Mouse (Mus musculus) urinary bladder, postnatal 14 days (tissue): ENCODE data around the gene Timp3.
A peak's percentile ranks its signal among the peaks of the same experiment; 100 is the strongest.

Source experiments
- DNase-seq: peaks from one replicate; pipeline ENCODE4 v3.0.0; 2021; ENCODE audit warnings: low spot score

Gene Timp3

DNA sequence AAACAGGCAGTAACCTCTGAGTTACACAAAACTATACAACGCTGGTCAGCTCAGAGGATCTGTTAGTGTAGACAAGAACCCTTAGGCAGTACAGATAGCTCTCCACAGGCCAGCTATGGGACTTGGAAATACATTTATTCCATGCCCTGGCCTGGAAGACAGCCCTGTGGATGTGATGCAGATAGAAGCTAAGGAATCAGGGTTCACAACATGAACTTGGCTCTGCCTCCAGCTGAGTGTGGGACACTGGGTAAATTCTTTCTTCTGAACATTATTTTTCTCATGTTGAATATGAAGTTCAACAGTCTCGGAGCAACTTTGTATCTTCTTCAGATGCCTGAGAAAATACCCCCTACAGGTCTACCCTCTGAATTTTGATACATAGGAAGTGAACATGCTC is 2.9 kb upstream of the Timp3 start:
- DNase-seq: no peak

DNA sequence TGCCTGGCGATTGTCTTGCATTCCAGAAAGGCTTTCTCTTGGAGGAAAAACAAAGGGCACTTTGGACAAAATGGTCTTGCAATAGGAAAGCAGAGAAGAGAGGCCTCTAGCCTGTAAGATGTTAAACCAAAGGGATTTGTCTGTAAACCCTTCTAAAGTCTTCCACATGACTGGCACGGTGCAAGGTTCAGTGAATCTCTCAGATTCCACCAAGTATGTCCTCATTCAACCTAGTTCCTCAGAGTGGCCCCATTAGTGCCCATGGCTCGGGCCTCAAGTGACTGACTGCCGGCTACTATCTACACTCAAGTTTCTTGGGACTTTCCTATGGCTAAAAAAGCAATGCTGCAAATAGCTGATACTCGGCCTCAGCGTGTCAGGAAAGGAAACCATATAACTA is 1.8 kb upstream of the Timp3 start:
- no peak for DNase-seq

DNA sequence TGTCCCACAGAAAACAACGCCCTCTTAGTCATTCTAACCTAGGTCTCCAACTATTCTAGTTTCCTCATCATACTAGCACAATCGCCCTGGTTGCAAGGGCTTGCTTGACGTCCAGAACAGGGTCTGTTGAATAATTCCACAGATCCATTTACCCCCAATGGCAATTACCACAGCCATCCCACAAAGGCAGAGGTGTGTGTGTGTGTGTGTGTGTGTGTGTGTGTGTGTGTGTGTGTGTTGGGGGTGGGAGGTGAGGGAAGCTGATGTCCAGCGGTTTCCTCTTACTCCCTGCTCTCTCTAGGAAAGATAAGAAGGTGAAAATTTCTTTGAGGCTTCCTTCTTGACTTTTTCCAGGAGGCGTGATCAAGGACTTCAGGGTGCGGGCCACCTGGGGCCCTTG is 377 bp upstream of the Timp3 start:
- DNase-seq: no peak

DNA sequence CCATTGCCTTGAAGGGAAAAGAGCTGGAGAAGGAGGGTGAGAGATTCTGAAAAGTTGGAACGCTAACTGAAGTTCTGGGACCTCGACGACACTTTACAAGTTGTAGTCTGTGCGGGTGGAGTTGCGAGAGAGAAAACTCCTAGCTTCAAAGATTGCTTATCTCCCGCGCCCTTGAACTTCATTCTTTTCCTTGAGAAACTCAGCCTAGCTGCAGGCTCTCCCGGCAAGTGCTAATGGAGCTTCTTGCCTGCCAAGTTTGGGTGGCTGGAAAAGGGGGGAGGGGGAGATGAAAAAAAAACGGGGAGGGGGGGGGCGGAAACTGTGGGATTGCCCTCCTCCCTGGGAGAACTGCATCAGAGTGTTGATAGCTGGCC is 932 bp downstream of the Timp3 start:
- DNase-seq: no peak

GRCm38 (mm10) chr10:86301593-86302317 is 1.6 kb downstream of the Timp3 start:
- no peak for DNase-seq

GRCm38 (mm10) chr10:86302318-86302648 is 2.1 kb downstream of the Timp3 start:
- DNase-seq: no peak

GRCm38 (mm10) chr10:86302761-86303494 is 2.8 kb downstream of the Timp3 start:
- DNase-seq: peak; percentile 85

DNA sequence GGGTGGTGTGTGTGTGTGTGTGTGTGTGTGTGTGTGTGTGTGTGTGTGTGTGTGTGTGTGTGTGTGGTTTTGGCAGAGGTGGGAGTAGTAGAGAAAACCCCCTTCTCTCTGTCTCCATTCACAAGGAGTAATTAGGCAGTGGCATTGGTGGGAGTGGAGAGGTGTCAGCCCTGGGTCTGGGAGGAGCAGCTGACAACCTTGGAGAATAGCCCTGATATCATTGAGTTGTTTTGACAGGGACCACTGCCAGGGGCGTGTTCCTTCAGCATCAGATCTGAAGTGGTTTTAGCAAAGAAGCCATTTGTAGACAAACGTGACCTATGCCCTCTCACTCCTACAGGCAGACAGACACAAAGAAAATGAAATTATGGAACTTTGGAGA is 3.3 kb downstream of the Timp3 start:
- no peak for DNase-seq

GRCm38 (mm10) chr10:86304583-86304982 is 4.4 kb downstream of the Timp3 start:
- DNase-seq: no peak

DNA sequence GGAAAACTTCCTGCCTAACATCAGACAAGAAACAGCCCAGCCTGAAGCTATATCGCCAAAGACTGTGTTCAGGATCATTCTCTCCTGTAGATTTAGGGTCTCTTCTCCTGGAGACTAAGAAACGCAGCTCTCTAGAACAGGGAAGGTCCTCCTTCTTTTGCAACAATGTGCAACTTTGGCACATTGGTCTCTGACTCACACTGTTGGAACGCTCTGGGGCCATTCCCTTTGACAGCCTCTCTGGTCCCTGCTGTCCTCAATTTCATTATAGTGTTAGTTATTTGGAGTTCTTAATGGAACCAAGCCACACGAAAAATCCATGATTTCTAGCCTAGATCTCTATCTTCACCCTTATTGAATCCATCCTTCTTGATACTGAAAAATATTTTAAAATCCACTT is 7.1 kb downstream of the Timp3 start:
- DNase-seq: peak; percentile 32

DNA sequence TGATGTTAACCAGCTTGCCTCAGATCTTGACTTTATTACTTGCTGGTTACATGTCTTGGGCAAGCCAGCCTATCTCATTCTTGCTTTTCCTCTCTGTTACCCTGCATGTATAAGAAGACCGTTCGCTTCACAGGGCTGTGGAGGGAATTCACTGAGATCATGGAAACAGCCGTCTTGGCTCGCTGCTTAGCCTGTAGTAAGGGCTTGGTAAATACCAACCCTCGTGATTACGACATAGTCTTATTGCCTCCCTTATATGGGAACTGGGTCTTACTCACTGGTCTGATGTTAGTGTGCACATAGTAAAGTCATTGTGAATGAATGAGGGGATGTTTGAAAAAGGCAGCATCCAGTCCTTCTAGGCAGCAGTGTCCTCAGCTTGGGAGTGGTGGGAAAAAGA is 10.4 kb downstream of the Timp3 start:
- DNase-seq: peak; percentile 62

DNA sequence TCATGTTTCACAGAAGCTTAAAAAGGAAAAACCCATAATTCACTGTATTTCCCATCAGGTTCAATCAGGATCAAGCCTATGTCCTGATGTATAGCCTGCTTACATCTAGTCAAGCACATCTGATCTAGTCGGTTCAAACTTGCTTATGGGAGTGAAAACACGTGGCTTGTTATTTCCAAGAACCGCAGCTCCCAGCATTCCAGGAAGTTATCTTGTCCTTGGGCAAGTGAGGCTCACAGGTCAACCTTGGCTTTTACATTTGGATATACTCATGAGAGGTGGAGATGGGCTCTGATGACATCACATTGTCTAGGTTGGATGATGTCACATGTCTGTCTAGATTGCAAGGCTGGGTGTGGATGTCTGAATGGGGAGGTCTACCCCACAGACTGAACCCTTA is 12.8 kb downstream of the Timp3 start:
- DNase-seq: no peak

DNA sequence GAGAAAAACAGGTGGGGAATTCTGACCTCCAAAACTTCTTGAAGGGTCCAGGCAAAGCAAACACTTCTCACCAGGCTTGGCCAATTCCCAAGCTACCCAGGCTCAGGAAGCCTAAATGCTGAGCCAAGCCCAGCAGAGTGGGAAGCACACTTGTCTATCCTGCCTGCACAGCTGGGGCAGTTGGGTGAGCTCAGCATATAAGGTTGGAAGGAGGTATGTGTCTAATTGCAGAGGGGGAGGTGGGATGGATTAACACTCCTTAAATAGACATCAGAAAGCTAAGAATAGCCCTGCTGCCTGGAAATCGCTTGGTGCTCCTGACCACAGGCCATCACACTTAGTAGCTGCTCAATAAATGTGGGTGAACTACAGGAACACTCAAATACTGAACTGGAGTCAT is 13.3 kb downstream of the Timp3 start:
- DNase-seq: no peak

DNA sequence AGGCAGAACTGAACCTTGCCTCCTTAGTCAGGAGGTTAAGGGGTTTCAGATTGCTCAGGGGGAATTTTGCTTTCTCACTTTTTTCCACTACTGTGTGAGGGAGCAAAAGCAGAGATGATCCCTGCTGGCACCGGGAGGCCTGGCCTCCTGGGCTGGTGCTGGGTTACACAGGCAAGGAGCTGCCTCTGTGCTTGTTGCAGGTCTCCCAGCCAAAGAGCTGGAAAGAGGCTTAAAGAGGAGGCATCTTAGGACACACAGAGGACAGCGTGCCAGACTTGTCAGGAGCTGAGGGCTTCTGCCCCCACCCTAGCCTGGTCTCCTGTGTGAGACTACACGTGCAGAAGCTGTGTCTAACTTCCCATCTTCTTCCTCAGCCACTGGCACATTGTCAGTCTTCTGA is 15.3 kb downstream of the Timp3 start:
- no peak for DNase-seq

GRCm38 (mm10) chr10:86317633-86318032 is 17.5 kb downstream of the Timp3 start:
- no peak for DNase-seq

GRCm38 (mm10) chr10:86318552-86319140 is 18.5 kb downstream of the Timp3 start:
- no peak for DNase-seq

- DNase-seq: no peak
These were observed 19.4 kb downstream of the Timp3 start for GRCm38 (mm10) chr10:86319526-86319925.

GRCm38 (mm10) chr10:86320204-86320603 is 20.0 kb downstream of the Timp3 start:
- DNase-seq: no peak

DNA sequence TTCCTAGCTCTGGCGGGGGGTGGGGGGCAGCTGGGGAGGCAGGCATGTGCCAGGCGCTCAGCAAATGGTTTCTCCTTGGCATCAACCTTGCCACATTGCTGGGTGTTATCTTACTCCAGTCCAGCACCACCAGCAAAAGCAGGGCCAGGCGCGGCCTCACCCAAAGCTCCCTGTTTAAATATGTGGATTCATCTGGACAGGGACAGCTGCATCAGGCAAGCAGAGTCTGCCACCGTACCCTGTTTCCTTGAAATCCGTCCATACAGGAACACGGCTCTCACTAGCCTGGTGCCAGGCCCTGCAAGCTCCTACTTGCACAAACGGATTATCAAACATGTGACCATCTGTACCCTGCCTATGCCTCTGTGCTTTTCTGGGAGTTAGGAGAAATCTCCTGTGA is 21.0 kb downstream of the Timp3 start:
- peak; percentile 37 for DNase-seq

DNA sequence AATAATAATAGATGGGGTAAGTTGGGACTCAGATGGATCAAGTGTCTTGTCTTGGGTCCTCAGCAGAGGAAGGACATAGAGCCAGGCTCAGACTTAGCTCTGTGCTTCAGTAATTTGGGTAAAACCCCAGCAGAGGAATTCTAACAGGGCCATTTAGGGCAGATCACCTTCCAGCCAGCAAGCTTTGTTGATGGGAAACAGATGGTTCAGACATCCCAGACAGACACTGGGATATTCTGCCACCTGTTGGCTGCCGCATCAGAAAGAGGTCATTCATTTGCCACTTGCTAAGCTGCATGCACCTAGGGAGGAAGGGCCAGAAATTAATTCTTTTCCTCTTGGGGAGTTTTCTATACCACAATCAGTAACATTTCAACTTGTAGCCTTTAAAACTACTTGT is 21.8 kb downstream of the Timp3 start:
- no peak for DNase-seq

DNA sequence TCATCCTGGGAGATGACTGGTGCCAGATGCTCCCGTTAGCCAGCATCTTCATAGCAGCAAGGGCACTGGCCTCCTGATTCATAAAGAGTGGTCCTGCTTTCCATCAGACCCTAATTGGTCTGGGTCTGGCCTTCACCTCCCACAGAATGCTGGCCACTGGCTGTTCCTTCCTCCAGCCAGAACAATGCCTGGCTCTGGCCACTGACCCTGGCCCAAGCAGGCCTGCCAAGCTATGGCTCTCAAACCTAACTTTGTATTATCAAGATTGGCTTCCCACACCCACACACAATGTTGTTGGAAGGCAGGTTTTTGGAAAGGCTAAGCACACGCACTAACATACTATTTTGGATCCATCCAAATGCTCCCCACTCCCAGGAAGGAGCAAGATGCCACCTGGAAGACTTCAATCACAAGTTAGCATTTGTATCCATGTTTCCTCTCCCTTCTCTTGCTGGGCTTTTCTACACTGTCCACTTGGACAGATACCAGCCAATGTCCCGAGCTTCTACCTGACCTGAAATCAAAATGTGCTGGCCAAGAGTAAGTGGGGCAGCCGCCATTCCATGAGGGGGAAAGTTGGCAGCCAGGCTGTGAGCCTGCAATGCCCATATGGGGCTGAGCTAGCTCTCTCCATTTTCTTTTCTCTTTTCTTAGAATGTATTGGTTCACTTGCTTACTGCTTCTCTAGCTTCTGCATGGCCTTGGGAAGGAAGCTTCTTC is 23.3 kb downstream of the Timp3 start:
- no peak for DNase-seq

GRCm38 (mm10) chr10:86325272-86325671 is 25.1 kb downstream of the Timp3 start:
- DNase-seq: no peak

DNA sequence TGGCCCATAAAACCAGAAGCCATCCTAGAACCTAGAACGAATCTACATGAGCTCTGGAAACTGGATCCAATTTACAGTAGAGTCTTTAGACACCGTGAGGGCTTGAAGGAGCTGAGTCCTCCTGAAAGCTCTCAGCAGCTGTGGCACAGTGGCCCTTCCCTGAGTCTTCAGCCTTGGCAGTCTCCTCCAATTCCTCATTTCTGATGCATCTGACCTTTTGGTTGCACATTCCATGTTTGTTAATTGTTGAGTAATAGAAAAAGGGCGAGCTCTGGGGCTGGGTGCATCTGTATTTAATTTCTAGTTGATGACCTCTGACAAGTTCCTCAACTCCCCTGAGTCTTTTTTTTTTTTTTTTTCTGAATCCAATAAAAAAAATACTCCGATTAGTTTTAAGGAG is 28.0 kb downstream of the Timp3 start:
- DNase-seq: no peak
